Mouse (Mus musculus) retina, postnatal 7 days (tissue): Measurements from ENCODE around the gene Fhit.

Experiments
- DNase-seq: peaks from one replicate; pipeline ENCODE4 v3.0.0-alpha.2; 2012; ENCODE audit warnings: low read depth, low spot score

The Fhit gene

DNA sequence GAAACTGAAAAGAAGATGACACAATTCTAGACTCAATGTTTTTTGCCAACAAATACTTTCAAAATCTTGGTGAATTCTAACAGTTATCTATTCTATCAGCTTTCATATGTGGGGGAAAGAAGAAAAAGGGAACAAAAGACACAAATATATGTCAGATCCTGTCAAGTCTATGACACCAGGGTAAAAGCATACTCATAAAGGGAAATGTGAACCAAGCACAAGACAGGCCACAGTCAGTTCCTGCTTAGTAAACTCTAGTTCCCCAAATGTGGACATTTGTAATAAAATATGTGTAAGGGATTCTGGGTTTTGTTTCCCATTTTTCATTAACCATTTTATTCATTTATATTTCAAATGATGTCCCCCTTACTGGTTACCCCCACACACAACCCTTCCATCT is 1022.5 kb downstream of the Fhit start:
- DNase-seq: no peak

DNA sequence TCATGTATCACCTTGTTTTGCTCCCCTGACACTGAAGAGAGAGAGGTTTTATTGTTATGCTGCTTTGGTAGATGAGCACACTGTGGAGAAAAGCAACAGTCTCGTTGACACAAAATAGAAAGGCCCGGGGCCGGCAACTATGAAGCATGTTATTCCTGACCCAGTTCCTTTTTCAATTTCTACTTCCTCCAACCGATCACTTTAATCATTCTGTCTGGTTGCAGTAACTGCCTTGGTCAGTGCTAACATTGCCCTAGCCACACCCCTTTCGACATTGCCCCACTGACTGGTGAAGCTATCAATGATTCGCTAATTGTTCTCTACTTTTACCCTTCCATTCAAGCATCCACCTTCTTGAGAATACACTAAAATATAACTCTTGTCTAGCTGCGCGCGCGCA is 1028.0 kb downstream of the Fhit start:
- no peak for DNase-seq

DNA sequence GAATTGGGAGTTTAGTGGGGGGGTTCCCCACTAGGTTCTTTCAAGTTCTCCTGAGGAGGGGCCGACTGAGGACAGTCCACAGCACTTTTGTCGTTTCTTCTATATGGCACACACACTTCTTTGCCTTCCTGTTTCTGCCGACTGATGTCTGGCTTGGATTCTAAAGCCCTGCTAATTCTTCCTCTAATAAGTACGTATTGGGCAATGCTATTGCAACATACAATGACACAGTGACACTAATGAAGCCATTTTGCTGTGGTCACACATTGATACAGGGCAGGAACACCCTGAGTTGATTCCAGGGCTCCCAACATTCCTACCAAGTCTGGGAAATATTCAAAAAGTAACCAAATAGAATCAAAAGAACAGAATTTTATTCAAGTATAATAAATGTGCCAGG is 1032.2 kb downstream of the Fhit start:
- no peak for DNase-seq

DNA sequence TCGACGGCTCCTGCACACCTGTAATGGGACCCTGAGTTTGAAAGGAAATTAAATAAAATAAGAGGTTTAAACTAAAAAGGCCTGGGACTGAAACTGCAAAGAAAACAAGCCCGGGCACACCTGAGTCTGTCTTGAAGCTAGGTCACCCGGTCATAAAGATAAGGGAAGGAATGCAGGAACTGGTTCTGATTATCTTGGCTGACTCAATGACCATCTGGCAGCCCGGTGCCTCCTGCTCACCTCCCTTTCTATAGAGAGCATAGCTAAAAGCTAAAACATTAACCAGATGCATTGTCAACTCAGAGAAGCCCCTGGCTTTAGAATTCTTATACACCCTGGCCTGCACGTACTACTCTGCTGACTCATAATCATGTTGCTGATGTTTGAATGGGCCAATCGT is 1032.7 kb downstream of the Fhit start:
- no peak for DNase-seq

- no peak for DNase-seq
Measured at GRCm38 (mm10) chr14:10126536-10126935, 1035.3 kb downstream of the Fhit start.

DNA sequence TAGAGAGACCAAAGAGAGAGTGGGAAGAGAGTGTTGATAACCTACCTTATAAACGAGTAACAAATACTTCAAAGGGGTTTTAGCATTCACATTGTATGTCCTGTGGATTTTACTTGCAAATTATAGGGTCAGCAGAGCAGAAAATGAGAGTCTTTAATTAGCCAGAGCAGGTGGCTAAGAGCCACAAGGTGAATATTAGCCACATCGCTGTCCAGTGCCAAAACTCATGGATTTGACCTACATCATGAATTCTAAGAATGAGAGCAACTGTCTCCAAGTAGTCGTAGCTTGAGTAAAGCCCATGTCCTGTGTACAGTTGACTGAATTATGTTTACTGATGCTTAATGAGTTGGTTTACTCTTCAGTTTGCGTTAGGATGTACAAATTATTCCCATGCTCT is 1039.7 kb downstream of the Fhit start:
- DNase-seq: no peak

DNA sequence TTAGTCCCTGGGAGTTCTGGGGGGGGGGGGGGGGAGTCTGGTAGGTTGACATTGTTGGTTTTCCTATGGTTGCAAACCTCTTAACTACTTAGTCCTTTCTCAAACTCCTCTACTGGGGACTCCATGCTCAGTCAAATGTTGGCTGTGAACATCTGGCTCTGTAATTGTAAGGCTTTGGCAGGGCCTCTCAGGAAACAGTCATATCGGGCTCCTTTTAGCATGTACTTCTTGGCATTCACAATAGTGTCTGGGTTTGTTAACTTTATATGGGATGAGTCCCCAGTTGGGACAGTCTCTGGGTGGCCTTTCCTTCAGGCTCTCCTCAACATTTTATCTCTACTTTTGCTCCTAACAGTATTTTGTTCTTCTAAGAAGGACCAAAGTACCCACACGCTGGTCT is 1065.6 kb downstream of the Fhit start:
- DNase-seq: no peak

- no peak for DNase-seq
Measured at GRCm38 (mm10) chr14:10079062-10079461, 1082.8 kb downstream of the Fhit start.

- DNase-seq: no peak
Measured at GRCm38 (mm10) chr14:10049947-10050346, 1111.9 kb downstream of the Fhit start.

- no peak for DNase-seq
Measured at GRCm38 (mm10) chr14:10047123-10047783, 1114.6 kb downstream of the Fhit start.

DNA sequence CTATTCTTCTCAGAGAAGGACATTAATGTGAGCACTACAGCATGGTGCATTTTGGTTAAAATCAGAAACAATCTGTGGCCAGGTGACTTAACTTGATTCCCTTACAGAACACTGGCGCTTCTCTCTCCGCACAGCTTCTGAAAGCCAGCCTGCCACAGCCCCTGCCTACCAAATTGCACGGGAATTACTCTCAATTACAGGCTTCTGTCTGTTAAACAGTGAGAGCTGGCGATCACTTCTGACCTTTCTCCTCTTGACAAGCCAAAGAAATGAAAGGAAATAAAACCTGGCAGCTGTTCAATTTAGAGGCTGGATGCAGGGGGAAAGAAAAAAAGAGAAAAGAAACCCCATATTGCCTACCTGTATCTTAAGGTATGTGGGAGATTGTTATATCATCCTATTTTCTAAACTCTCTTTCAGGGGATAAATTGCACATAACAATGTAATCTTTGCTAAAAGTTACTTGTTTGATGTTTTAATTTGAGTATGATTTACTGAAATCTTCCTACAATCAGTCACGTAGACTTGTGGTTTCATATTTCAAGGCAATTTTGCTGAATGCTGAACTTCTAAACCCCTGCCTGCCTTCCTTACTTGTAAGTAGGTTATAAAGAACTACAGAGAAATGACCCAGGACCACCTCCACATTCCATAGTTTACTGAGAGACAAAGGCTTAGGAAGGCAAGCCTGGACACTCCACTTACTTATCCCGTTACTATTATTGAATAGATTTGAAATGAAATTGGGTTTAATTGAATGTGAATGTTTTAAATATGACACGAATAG is 1115.3 kb downstream of the Fhit start:
- no peak for DNase-seq

- DNase-seq: no peak
Measured at GRCm38 (mm10) chr14:10038021-10038420, 1123.8 kb downstream of the Fhit start.

DNA sequence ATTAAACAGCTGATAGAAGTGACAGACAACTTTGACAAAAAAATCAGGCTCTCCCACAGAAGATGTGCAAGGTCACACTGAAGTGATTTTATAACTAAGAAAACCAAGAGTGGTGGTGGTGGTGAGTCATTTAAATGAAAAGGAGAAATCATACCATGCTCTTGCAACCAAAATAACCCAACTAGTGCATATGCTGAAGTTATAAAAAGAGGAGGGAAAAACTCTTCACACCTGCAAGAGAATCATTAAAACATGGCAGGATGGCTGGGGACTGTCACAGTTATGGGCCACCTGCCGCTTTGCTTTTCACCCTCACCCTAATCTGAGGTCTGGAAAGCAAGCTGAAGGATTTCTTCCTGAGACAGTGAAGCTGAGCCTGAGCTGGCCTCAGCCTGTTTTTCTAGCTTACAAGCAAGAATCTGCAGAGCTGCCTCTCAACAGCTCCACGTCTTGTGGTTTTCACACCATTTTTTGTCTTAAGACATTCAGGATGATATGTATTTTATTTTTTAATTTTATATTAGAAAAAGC is 1125.1 kb downstream of the Fhit start:
- DNase-seq: no peak

- DNase-seq: no peak
Measured at GRCm38 (mm10) chr14:10035682-10036081, 1126.2 kb downstream of the Fhit start.

DNA sequence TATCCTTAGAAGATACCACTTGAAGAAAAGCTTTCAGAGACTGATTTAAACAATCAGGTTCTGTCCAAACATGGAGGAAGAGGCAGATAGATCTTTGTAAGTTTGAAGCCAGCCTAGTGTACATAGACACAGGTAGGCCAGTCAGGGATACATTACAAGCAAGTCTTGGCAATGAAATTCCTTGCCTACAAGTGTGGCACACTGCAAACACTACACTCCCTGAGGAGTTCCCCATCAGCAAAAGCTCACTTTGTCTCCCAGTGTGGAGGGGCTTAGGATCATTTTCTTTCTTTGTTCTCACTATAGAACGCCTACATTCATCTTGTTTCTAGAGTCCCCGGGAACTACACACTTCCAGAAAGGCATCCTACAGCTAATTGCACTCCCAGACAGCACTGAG is 1126.6 kb downstream of the Fhit start:
- DNase-seq: no peak

GRCm38 (mm10) chr14:10023382-10023781 is 1138.5 kb downstream of the Fhit start:
- no peak for DNase-seq

- DNase-seq: no peak
Measured at GRCm38 (mm10) chr14:10022304-10022703, 1139.5 kb downstream of the Fhit start.

DNA sequence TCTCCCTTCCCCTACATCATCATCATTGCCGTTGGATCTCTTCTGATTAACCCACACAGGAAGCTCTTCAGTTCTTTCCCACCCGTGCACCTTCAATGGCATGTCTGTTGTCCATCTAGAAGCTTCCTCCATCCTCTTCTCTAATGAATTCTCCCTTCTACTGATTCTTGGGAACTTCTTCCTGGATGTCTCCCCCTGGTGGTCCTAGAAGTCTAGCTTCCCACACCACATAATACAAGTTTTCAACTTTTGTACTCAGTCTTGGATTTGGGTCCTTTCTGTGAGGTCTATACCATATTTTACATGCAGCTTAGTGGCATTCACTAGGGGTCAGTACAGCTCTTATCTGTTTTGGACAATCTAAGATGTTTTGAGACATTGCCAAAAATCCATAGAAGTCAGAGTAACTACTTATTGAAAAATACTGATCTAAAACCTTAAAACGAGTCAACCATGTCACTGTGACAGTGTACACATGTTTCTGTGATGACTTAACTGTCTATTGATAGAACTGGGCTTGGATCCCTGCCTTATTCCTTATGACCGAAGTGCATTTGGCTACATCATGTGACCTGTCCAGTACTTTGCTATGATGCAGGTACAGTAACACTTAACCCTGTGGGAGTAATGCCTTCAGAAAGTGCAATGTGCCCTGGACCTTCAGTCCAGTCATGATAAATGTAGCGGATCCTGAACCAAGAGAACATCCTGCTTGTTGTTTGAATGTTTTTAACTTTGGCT is 1141.3 kb downstream of the Fhit start:
- no peak for DNase-seq

DNA sequence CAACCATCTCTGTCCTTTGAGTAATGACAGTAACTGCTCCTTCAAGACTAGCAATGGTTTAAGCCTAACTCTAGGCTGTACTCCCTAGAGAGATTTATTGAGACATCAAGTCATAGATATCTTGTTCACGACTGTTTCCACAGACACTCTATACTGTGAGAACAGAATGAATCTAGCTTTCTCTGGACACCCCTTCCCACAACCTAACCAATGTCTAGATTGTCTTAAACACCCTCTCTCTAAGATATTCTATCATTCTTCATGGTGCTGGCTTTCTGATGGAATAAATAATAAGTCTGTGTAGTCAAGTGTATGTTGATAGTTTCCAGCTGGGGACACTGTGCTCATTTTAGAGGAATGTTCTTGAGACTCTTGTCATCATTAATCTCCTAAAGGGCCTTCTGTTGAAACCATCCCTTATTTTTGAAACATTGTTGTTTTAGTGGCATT is 1148.0 kb downstream of the Fhit start:
- DNase-seq: no peak

DNA sequence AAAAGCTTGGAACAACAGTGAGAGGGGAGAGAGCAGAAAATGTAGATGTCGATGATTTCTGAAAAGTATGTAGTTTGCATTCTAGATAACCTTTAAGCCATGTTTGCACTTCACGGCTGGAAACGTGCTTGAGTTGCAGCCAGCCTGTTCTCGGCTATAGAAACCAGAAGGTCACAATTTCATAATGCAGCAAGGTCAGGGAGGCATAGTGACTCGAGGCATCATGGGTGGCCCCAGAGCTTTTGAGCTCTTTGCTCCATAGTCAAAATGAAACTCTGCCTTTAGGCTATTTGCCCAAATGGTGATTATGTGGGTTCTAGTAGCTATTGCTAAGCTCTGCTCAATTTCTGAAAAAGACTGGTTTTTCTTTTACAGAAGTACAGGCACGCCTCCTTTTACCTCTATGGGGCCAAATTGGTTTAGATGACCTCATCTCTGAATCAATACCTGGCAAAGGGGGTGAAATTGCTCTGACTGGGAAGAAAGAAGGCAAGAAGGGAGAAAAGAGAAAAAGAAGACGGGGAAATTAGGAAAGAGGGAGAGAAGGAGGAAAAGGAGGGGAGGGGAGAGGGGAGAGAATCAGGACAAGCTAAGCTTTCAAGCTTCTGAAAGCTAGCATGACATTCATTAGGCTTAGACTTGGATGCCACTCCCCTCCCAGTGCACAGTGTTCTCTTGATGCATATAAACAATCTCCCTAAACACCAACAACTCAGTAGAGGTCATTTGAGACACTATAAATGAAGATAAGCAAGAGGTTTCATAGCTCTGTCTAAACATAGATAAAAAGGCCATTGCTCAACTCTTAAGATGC is 1148.6 kb downstream of the Fhit start:
- no peak for DNase-seq

- no peak for DNase-seq
Measured at GRCm38 (mm10) chr14:10006278-10006677, 1155.6 kb downstream of the Fhit start.
